18 mouse cellular contexts compared by ENCODE assay signal in genomic region chr10:94566222-94566868, GRCm38 (mm10).
A peak's percentile ranks its signal among the peaks of the same experiment; 100 is the strongest.
DNase-seq lines count a peak whose midpoint lies in the region; ATAC-seq and TF ChIP-seq lines count a peak whose summit lies in the region.
"Had no signal": no experiment of that assay in that cellular context is flagged by ENCODE, and none has a peak within 500 bp of the region (broad histone marks: within the 10 kb centered on the region; RNA-seq: fewer than 3 reads in every experiment).

No protein-coding gene starts in this region.

- ATAC-seq in heart, embryonic 13.5 days (ENCODE audit: extremely low read depth, insufficient number of reproducible peaks, low FRiP score, low TSS enrichment) = no peak
- ATAC-seq in lung, embryonic 14.5 days (ENCODE audit: insufficient read depth) = no peak
- no peak for ATAC-seq in embryonic facial prominence, embryonic 13.5 days (ENCODE audit: insufficient number of reproducible peaks, insufficient read depth, low FRiP score, low TSS enrichment, low read depth)
- ATAC-seq in liver, embryonic 15.5 days (ENCODE audit: insufficient read depth) = no peak
- no peak for ATAC-seq in CD4-positive, CD25-positive, alpha-beta regulatory T cell, adult 4 months
- ATAC-seq: forebrain, embryonic 13.5 days had no signal

- TF ChIP-seq CTCF in lung, embryonic 14.5 days (IDR thresholded peaks at IDR 0.05; ENCODE audit: low read depth) = no peak

- no peak overlapping the region for H3K9ac ChIP-seq in heart, embryonic 13.5 days
- no peak overlapping the region for H3K9ac ChIP-seq in lung, embryonic 14.5 days
- no peak overlapping the region for H3K9ac ChIP-seq in embryonic facial prominence, embryonic 13.5 days
- no peak overlapping the region for H3K9ac ChIP-seq in liver, embryonic 15.5 days
- H3K9ac ChIP-seq: forebrain, embryonic 13.5 days; stomach, embryonic 15.5 days had no signal

- peak overlapping the region; percentile 86 for H3K27ac ChIP-seq in heart, embryonic 13.5 days (replicated peaks)
- peak overlapping the region; percentile 34; the same call in 1 of the 2 replicates for H3K27ac ChIP-seq in lung, embryonic 14.5 days (ENCODE audit: low read depth)
- 0 out of 2 replicates have a peak overlapping the region, but pooled peaks have one; percentile 39 for H3K27ac ChIP-seq in embryonic facial prominence, embryonic 13.5 days
- H3K27ac ChIP-seq in liver, embryonic 15.5 days (replicated peaks) = peak overlapping the region; percentile 29
- H3K27ac ChIP-seq: forebrain, embryonic 13.5 days; hindbrain, embryonic 10.5 days; stomach, embryonic 15.5 days had no signal

- no peaks in the 10 kb centered on the region for H3K36me3 ChIP-seq in heart, embryonic 13.5 days
- no peaks in the 10 kb centered on the region for H3K36me3 ChIP-seq in lung, embryonic 14.5 days (ENCODE audit: insufficient read depth)
- H3K36me3 ChIP-seq in embryonic facial prominence, embryonic 13.5 days = no peaks in the 10 kb centered on the region
- no peaks in the 10 kb centered on the region for H3K36me3 ChIP-seq in liver, embryonic 15.5 days (replicated peaks)
- H3K36me3 ChIP-seq: hindbrain, embryonic 10.5 days; stomach, embryonic 15.5 days had no signal

- H3K4me3 ChIP-seq in heart, embryonic 13.5 days = no peak overlapping the region
- H3K4me3 ChIP-seq in lung, embryonic 14.5 days (ENCODE audit: low read depth, low read length) = no peak overlapping the region
- H3K4me3 ChIP-seq in embryonic facial prominence, embryonic 13.5 days = no peak overlapping the region
- H3K4me3 ChIP-seq in liver, embryonic 15.5 days (replicated peaks) = no peak overlapping the region
- H3K4me3 ChIP-seq: forebrain, embryonic 13.5 days; hindbrain, embryonic 10.5 days; stomach, embryonic 15.5 days had no signal

- WGBS in heart, embryonic 13.5 days = 58% methylated on average over 21 of the region's 21 CpGs
- 54% methylated on average over 21 of the region's 21 CpGs for WGBS in lung, embryonic 14.5 days
- 75% methylated on average over 21 of the region's 21 CpGs for WGBS in embryonic facial prominence, embryonic 13.5 days
- 60% methylated on average over 21 of the region's 21 CpGs for WGBS in liver, embryonic 15.5 days (ENCODE audit: insufficient replicate concordance)

- no peaks in the 10 kb centered on the region for H3K27me3 ChIP-seq in heart, embryonic 13.5 days (replicated peaks)
- H3K27me3 ChIP-seq in lung, embryonic 14.5 days (ENCODE audit: insufficient read depth, low read length) = no peaks in the 10 kb centered on the region
- H3K27me3 ChIP-seq in embryonic facial prominence, embryonic 13.5 days = no peaks in the 10 kb centered on the region
- no peaks in the 10 kb centered on the region for H3K27me3 ChIP-seq in liver, embryonic 15.5 days
- H3K27me3 ChIP-seq: forebrain, embryonic 13.5 days; stomach, embryonic 15.5 days had no signal

- no peak for DNase-seq in heart, adult 9 months (ENCODE audit: low spot score in 2 of 2)
- DNase-seq in lung, embryonic 14.5 days = no peak
- no peak for DNase-seq in lung, postnatal 10 days
- no peak for DNase-seq in retina, postnatal 1 day
- DNase-seq: adrenal gland, postnatal 10 days; cerebellum, adult 2 months; layer of hippocampus, postnatal 36 days; right cerebral cortex, adult 18-20 months; spleen, adult 18-20 months; thymus, postnatal 14 days had no signal

- H3K4me1 ChIP-seq in heart, embryonic 13.5 days = peaks cover 38% of the 10 kb centered on the region
- H3K4me1 ChIP-seq in lung, embryonic 14.5 days (ENCODE audit: insufficient read depth) = no peaks in the 10 kb centered on the region
- H3K4me1 ChIP-seq in embryonic facial prominence, embryonic 13.5 days = peaks cover 14% of the 10 kb centered on the region
- H3K4me1 ChIP-seq in liver, embryonic 15.5 days (replicated peaks) = peaks cover 34% of the 10 kb centered on the region
- H3K4me1 ChIP-seq: forebrain, embryonic 13.5 days; stomach, embryonic 15.5 days had no signal

- H3K9me3 ChIP-seq in heart, embryonic 13.5 days = no peaks in the 10 kb centered on the region
- no peaks in the 10 kb centered on the region for H3K9me3 ChIP-seq in lung, embryonic 14.5 days (ENCODE audit: low read depth, low read length)
- no peaks in the 10 kb centered on the region for H3K9me3 ChIP-seq in embryonic facial prominence, embryonic 13.5 days
- H3K9me3 ChIP-seq in liver, embryonic 15.5 days (replicated peaks) = no peaks in the 10 kb centered on the region
- H3K9me3 ChIP-seq: forebrain, embryonic 13.5 days; hindbrain, embryonic 10.5 days; stomach, embryonic 15.5 days had no signal

- no peak overlapping the region for H3K4me2 ChIP-seq in heart, embryonic 13.5 days
- no peak overlapping the region for H3K4me2 ChIP-seq in lung, embryonic 14.5 days
- no peak overlapping the region for H3K4me2 ChIP-seq in embryonic facial prominence, embryonic 13.5 days
- no peak overlapping the region for H3K4me2 ChIP-seq in liver, embryonic 15.5 days
- H3K4me2 ChIP-seq: forebrain, embryonic 13.5 days; midbrain, embryonic 11.5 days; stomach, embryonic 15.5 days had no signal

Comparison
In these comparisons a context has a peak if more than half of its experiments do, and no peak if none do; other contexts are left out.
1. H3K27ac ChIP-seq: peak in every context shown above with its lines; median percentile 86 in heart, embryonic 13.5 days; 39 in embryonic facial prominence, embryonic 13.5 days; 34 in lung, embryonic 14.5 days; 29 in liver, embryonic 15.5 days.